Mouse (Mus musculus) MEL (cell line): ENCODE results near the gene Lrrc32. TPM values are rescaled to one million over a fixed set of nuclear protein-coding genes. Genes with fewer than 3 reads are reported as not detected.

Experiments
- DNase-seq: peaks from one replicate; pipeline ENCODE4 v3.0.0; 2011; ENCODE audit warnings: low read depth, low spot score
- H3K27ac ChIP-seq: 2 replicates; pipeline ENCODE4 v1.5.1; 2012; ENCODE audit warnings: low read depth, mild to moderate bottlenecking, control low read depth, low read length, moderate library complexity; ENCODE audit not compliant: control insufficient read depth
- H3K27me3 ChIP-seq, 2 experiments: fragments of 150-350 bp in 1 of 2; sonication (generic) in 1 of 2; 2 replicates each; pipeline ENCODE4 v1.6.1; 2012; ENCODE audit warnings: low read length in 2 of 2, mild to moderate bottlenecking in 2 of 2, improper control_type of control experiment in 1 of 2, moderate library complexity in 1 of 2; ENCODE audit not compliant: insufficient read depth in 2 of 2, control insufficient read depth in 1 of 2
- H3K36me3 ChIP-seq, 2 experiments: 2 replicates each; pipeline ENCODE4 v1.6.1; 2012 to 2014; ENCODE audit warnings: low read length in 2 of 2, improper control_type of control experiment in 1 of 2, inconsistent platforms in 1 of 2, mild to moderate bottlenecking in 1 of 2; ENCODE audit not compliant: insufficient read depth in 2 of 2, control insufficient read depth in 1 of 2
- H3K4me1 ChIP-seq, 2 experiments: fragments of 150-350 bp in 1 of 2; sonication (generic) in 1 of 2; 2 replicates each; pipeline ENCODE4 v1.6.1; 2012; ENCODE audit warnings: low read length in 2 of 2, improper control_type of control experiment in 1 of 2, mild to moderate bottlenecking in 1 of 2; ENCODE audit not compliant: insufficient read depth in 2 of 2, control insufficient read depth in 1 of 2
- H3K4me3 ChIP-seq, 2 experiments: fragments of 150-350 bp in 1 of 2; sonication (generic) in 1 of 2; 2 replicates each; pipeline ENCODE4 v1.5.1; 2012; ENCODE audit warnings: low read depth in 2 of 2, low read length in 2 of 2, mild to moderate bottlenecking in 2 of 2, moderate library complexity in 2 of 2, control low read depth in 1 of 2, improper control_type of control experiment in 1 of 2; ENCODE audit not compliant: control insufficient read depth in 1 of 2, insufficient read depth in 1 of 2
- H3K79me2 ChIP-seq: 2 replicates; pipeline ENCODE4 v1.6.1; 2012; ENCODE audit warnings: mild to moderate bottlenecking, low read length, moderate library complexity; ENCODE audit not compliant: control insufficient read depth, poor library complexity, insufficient read depth
- H3K9ac ChIP-seq: 2 replicates; pipeline ENCODE4 v1.6.1; 2012; ENCODE audit warnings: low read depth, mild to moderate bottlenecking, control low read depth, low read length, moderate library complexity; ENCODE audit not compliant: control insufficient read depth, poor library complexity, severe bottlenecking
- H3K9me3 ChIP-seq: fragments of 150-350 bp; sonication (generic); replicated peaks from 2 replicates; pipeline ENCODE4 v1.6.1; 2012; ENCODE audit warnings: mild to moderate bottlenecking, low read length, improper control_type of control experiment, moderate library complexity; ENCODE audit not compliant: insufficient read depth
- CHD2 ChIP-seq: IDR thresholded peaks from 2 replicates; pipeline ENCODE4 v1.6.1; 2011; ENCODE audit warnings: low read length, improper control_type of control experiment
- CTCF ChIP-seq, 3 experiments: IDR thresholded peaks in 2 of 3; conservative IDR thresholded peaks in 1 of 3; 2 replicates each; pipeline ENCODE4 v1.5.1; 2011 to 2012; ENCODE audit warnings: low read length in 3 of 3, low read depth in 2 of 3, mild to moderate bottlenecking in 2 of 3, improper control_type of control experiment in 1 of 3, inconsistent platforms in 1 of 3, mixed read lengths in 1 of 3, moderate library complexity in 1 of 3; ENCODE audit not compliant: control insufficient read depth in 1 of 3, insufficient read depth in 1 of 3, poor library complexity in 1 of 3, severe bottlenecking in 1 of 3
- ELF1 ChIP-seq: IDR thresholded peaks from 2 replicates; pipeline ENCODE4 v1.6.1; 2014; ENCODE audit warnings: low read depth, mild to moderate bottlenecking, inconsistent platforms, low read length, improper control_type of control experiment, moderate library complexity
- EP300 ChIP-seq, 2 experiments: IDR thresholded peaks; 2 replicates each; pipeline ENCODE4 v1.6.1; 2011; ENCODE audit warnings: improper control_type of control experiment in 2 of 2, low read length in 2 of 2, low read depth in 1 of 2, mild to moderate bottlenecking in 1 of 2
- GABPA ChIP-seq: IDR thresholded peaks from 2 replicates; pipeline ENCODE4 v1.6.1; 2012; ENCODE audit warnings: low read depth, mild to moderate bottlenecking, inconsistent platforms, low read length, improper control_type of control experiment, moderate library complexity
- HCFC1 ChIP-seq: IDR thresholded peaks from 2 replicates; pipeline ENCODE4 v1.6.1; 2012; ENCODE audit warnings: low read depth, mild to moderate bottlenecking, inconsistent platforms, low read length, improper control_type of control experiment, moderate library complexity
- MAFK ChIP-seq: IDR thresholded peaks from 2 replicates; pipeline ENCODE4 v1.6.1; 2011; ENCODE audit warnings: low read depth, mild to moderate bottlenecking, low read length, improper control_type of control experiment, borderline replicate concordance
- MEF2A ChIP-seq: IDR thresholded peaks from 2 replicates; pipeline ENCODE4 v1.6.1; 2014; ENCODE audit warnings: low read depth, mild to moderate bottlenecking, inconsistent platforms, low read length, improper control_type of control experiment; ENCODE audit not compliant: poor library complexity, insufficient replicate concordance, severe bottlenecking; ENCODE audit errors: extremely low read depth
- MYC ChIP-seq: IDR thresholded peaks from 2 replicates; pipeline ENCODE4 v1.6.1; 2011; ENCODE audit warnings: low read depth, mild to moderate bottlenecking, low read length, improper control_type of control experiment, moderate library complexity
- NRF1 ChIP-seq: IDR thresholded peaks from 2 replicates; pipeline ENCODE4 v1.6.1; 2014; ENCODE audit warnings: low read depth, mild to moderate bottlenecking, inconsistent platforms, low read length, improper control_type of control experiment, moderate library complexity; ENCODE audit not compliant: poor library complexity, insufficient read depth, severe bottlenecking
- POLR2A ChIP-seq, 2 experiments: IDR thresholded peaks; 2 replicates each; pipeline ENCODE4 v1.6.1; 2011 to 2012; ENCODE audit warnings: low read length in 2 of 2, mild to moderate bottlenecking in 2 of 2, control low read depth in 1 of 2, improper control_type of control experiment in 1 of 2, low read depth in 1 of 2, moderate library complexity in 1 of 2; ENCODE audit not compliant: control insufficient read depth in 1 of 2, insufficient read depth in 1 of 2, poor library complexity in 1 of 2
- RCOR1 ChIP-seq: IDR thresholded peaks from 2 replicates; pipeline ENCODE4 v1.6.1; 2012; ENCODE audit warnings: low read depth, mild to moderate bottlenecking, inconsistent platforms, low read length, improper control_type of control experiment
- SMC3 ChIP-seq: IDR thresholded peaks from 2 replicates; pipeline ENCODE4 v1.6.1; 2011; ENCODE audit warnings: low read depth, low read length, improper control_type of control experiment
- UBTF ChIP-seq: IDR thresholded peaks from 2 replicates; pipeline ENCODE4 v1.6.1; 2012; ENCODE audit warnings: low read depth, mild to moderate bottlenecking, inconsistent platforms, low read length, improper control_type of control experiment, moderate library complexity, borderline replicate concordance; ENCODE audit not compliant: insufficient read depth
- ZNF384 ChIP-seq: IDR thresholded peaks from 2 replicates; pipeline ENCODE4 v1.6.1; 2012; ENCODE audit warnings: low read depth, mild to moderate bottlenecking, inconsistent platforms, low read length, improper control_type of control experiment
- polyA plus RNA-seq, 2 experiments: library from polyadenylated mRNA; stranded (reverse) in 1 of 2; unstranded in 1 of 2; fragments of >175 nt in 1 of 2; fragments of >200 nt in 1 of 2; gene quantifications; 2 replicates each; pipeline versions ENCODE4 v1.2.1 to v1.2.4; 2012; ENCODE audit warnings: low replicate concordance in 2 of 2, low read depth in 1 of 2; ENCODE audit not compliant: insufficient read length in 2 of 2, insufficient read depth in 1 of 2, missing spikeins in 1 of 2
- total RNA-seq: library from RNA; depleted of rRNA; stranded (reverse); fragments of 300-350 nt; gene quantifications from 2 replicates; pipeline ENCODE4 v1.2.3, GENCODE M21; 2012

Lrrc32 gene
- total and polyA plus RNA-seq, 3 experiments, result not detected

DNA sequence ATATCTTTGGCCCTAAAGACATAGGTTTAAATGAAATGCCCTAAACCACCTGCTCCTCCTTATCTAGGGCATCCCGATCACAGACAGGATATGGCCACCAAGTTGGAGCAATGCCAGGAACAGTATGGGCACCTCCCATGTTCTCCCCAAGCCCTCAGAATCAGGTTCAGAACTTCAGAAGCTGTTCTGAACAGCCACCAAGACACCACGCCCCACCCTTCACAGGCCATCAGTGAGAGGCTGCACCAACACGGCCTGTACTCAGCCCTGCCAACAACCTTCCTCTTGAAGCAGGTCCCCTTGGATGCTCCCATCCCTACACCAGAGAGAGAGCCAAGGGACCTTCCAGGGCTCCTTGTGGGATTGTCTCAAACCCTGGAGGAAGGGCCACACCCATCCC, 55.5 kb downstream of the Lrrc32 start:
- H3K4me3 ChIP-seq, result no peak overlapping the region
- DNase-seq, result no peak
- TF ChIP-seq RCOR1, result no peak
- TF ChIP-seq EP300 (IDR thresholded peaks at IDR 0.05; ENCODE audit: low read depth in 1 of 2, low read length in 2 of 2), result no peak
- no peak for TF ChIP-seq MAFK
- TF ChIP-seq MEF2A, result no peak
- no peak for TF ChIP-seq HCFC1
- TF ChIP-seq GABPA, result no peak
- no peak for TF ChIP-seq NRF1
- no peak for TF ChIP-seq ELF1
- TF ChIP-seq POLR2A (IDR thresholded peaks at IDR 0.05; ENCODE audit: control insufficient read depth in 1 of 2, insufficient read depth in 1 of 2, low read depth in 1 of 2, low read length in 2 of 2, poor library complexity in 1 of 2), result no peak
- TF ChIP-seq ZNF384, result no peak
- TF ChIP-seq, all 39 proteins: peak for 0
- H3K9ac ChIP-seq, result no peak overlapping the region
- H3K4me1 ChIP-seq, result 0 out of 4 replicates have a peak, but pooled peaks cover 0 to 5% of the 10 kb centered on the region in 2 experiments
- H3K36me3 ChIP-seq, result no peaks in the 10 kb centered on the region
- H3K9me3 ChIP-seq, result no peaks in the 10 kb centered on the region
- no peak overlapping the region for H3K27ac ChIP-seq
- H3K79me2 ChIP-seq, result no peaks in the 10 kb centered on the region
- H3K27me3 ChIP-seq, result peaks cover 2% of the 10 kb centered on the region in 2 experiments; a peak in 3 of 4 replicates

GRCm38 (mm10) chr7:98548839-98549238, 59.8 kb downstream of the Lrrc32 start:
- no peak for TF ChIP-seq CHD2
- no peak for TF ChIP-seq SMC3
- TF ChIP-seq EP300 (IDR thresholded peaks at IDR 0.05; ENCODE audit: low read depth in 1 of 2, low read length in 2 of 2), result no peak
- no peak for TF ChIP-seq UBTF
- no peak for TF ChIP-seq MYC
- no peak for TF ChIP-seq CTCF (IDR thresholded peaks at IDR 0.05 in 2 of 3, conservative IDR thresholded peaks at IDR 0.05 in 1 of 3; ENCODE audit: control insufficient read depth in 1 of 3, insufficient read depth in 1 of 3, low read depth in 2 of 3, low read length in 3 of 3, poor library complexity in 1 of 3, severe bottlenecking in 1 of 3)
- DNase-seq, result no peak
- Histone ChIP-seq H3K4me1 (0 out of 4 replicates have a peak, but pooled peaks cover 0 to 5% of the 10 kb centered on the region in 2 experiments), H3K4me3 (no peak overlapping the region), H3K36me3 (no peaks in the 10 kb centered on the region), H3K79me2 (no peaks in the 10 kb centered on the region), H3K9me3 (no peaks in the 10 kb centered on the region), H3K9ac (no peak overlapping the region), H3K27ac (no peak overlapping the region), H3K27me3 (peaks cover 2 to 3% of the 10 kb centered on the region in 2 experiments)
